Mouse (Mus musculus): ENCODE measurements around the gene Chsy1. TPM values are rescaled to one million over a fixed set of nuclear protein-coding genes. Genes with fewer than 3 reads are reported as not detected.
A peak's percentile ranks its signal among the peaks of the same experiment; 100 is the strongest.

The Chsy1 gene
- polyA plus RNA-seq, 2 experiments, result 7.9 to 9.0 TPM

DNA sequence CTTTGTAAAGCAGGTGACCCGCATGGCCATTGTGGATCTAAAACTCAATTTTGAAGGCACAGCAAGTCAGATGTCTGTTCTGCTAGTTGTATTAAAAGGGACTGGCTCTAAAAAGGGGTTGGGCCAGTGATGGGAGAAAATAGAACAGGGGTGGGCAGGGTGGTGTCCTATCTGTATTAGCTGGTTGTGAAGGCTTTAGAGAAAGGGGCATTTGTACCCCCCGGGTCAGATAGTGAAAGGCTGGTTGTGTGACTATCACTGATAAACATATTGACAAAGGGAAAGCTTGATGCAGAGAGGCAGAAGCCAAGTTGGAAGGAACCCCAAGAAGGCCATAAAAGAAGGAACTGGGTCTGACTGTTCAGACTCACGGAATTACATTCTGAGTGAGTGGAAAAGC, 4.2 kb downstream of the Chsy1 start:
- Histone ChIP-seq H3K9ac (replicated peaks) (peak overlapping the region; percentile 55), H3K9me3 (ENCODE audit: control insufficient read depth, low read length) (no peaks in the 10 kb centered on the region)

DNA sequence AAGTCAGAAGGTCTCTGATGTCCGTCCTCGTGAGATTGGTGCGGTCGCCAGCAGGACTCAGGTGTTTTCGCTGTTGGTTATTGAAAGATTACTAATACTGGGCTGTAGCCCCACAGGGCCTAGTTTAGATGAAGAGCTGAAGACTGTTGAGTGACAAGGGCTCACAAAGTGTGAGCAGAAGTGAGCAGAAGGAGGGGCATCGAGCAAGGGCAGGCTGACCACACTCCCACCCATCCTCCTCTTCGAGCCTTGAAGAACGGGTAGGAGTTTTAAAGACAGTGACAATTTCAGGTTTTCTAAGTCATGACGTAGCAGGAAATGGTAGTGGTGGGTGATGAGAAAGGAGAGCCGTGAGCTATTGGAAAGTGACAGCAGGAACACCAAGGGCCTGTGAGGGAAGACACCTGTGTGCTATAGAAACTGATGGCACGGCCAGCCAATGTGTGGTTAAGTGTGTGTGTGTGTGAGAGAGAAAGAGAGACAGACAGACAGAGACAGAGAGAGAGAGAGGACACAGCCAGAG, 6.6 kb downstream of the Chsy1 start:
- TF ChIP-seq EP300 (IDR thresholded peaks at IDR 0.05; ENCODE audit: low read depth) (no peak), CTCF (IDR thresholded peaks at IDR 0.05; ENCODE audit: low read depth) (no peak)
- peak overlapping the region in 1 of 2 experiments; percentile 26; a peak in 2 of 4 replicates for H3K4me3 ChIP-seq (ENCODE audit: insufficient read depth in 1 of 2, low read depth in 2 of 2, low read length in 2 of 2)
- ATAC-seq (ENCODE audit: insufficient read depth) (no peak), DNase-seq (ENCODE audit: low read depth in 3 of 3, low spot score in 3 of 3) (no peak)
- 0 out of 2 replicates have a peak, but pooled peaks cover 2% of the 10 kb centered on the region for H3K36me3 ChIP-seq (replicated peaks; ENCODE audit: control insufficient read depth, insufficient read depth, low read depth)
- WGBS (ENCODE audit: insufficient replicate concordance), result 38% methylated on average over 11 of the region's 11 CpGs
- H3K27me3 ChIP-seq (ENCODE audit: control insufficient read depth, insufficient read depth, low read length), result no peaks in the 10 kb centered on the region
- no peaks in the 10 kb centered on the region for H3K9me3 ChIP-seq (ENCODE audit: control insufficient read depth, low read length)
- H3K4me2 ChIP-seq (ENCODE audit: low read depth), result peak overlapping the region; percentile 75
- peak overlapping the region; percentile 48 for H3K9ac ChIP-seq (replicated peaks)
- H3K27ac ChIP-seq, result peak overlapping the region; percentile 42; the same call in 1 of the 2 replicates
- peaks cover 60 to 65% of the 10 kb centered on the region in 2 experiments for H3K4me1 ChIP-seq (replicated peaks; ENCODE audit: control insufficient read depth in 2 of 2, insufficient read depth in 2 of 2, low read length in 1 of 2)

More for the DNA sequence above, 4.2 kb downstream of the Chsy1 start:
- peak; percentile 69 for ATAC-seq (ENCODE audit: insufficient read depth)
- Histone ChIP-seq H3K36me3 (replicated peaks; ENCODE audit: control insufficient read depth, insufficient read depth, low read depth) (0 out of 2 replicates have a peak, but pooled peaks cover 2% of the 10 kb centered on the region), H3K27ac (peak overlapping the region; percentile 78), H3K4me3 (ENCODE audit: insufficient read depth in 1 of 2, low read depth in 2 of 2, low read length in 2 of 2) (peak overlapping the region; percentile 35 to 40), H3K4me1 (replicated peaks; ENCODE audit: control insufficient read depth in 2 of 2, insufficient read depth in 2 of 2, low read length in 1 of 2) (peaks cover 55 to 57% of the 10 kb centered on the region in 2 experiments), H3K4me2 (ENCODE audit: low read depth) (peak overlapping the region; percentile 75), H3K27me3 (ENCODE audit: control insufficient read depth, insufficient read depth, low read length) (no peaks in the 10 kb centered on the region)
- no peak for TF ChIP-seq CTCF (IDR thresholded peaks at IDR 0.05; ENCODE audit: low read depth)
- peak; percentile 87 for TF ChIP-seq EP300 (IDR thresholded peaks at IDR 0.05; ENCODE audit: low read depth)
- peak; percentile 69 to 72 (median 70) for DNase-seq (ENCODE audit: low read depth in 3 of 3, low spot score in 3 of 3)
- 17% methylated on average over 3 of the region's 3 CpGs for WGBS (ENCODE audit: insufficient replicate concordance)

DNA sequence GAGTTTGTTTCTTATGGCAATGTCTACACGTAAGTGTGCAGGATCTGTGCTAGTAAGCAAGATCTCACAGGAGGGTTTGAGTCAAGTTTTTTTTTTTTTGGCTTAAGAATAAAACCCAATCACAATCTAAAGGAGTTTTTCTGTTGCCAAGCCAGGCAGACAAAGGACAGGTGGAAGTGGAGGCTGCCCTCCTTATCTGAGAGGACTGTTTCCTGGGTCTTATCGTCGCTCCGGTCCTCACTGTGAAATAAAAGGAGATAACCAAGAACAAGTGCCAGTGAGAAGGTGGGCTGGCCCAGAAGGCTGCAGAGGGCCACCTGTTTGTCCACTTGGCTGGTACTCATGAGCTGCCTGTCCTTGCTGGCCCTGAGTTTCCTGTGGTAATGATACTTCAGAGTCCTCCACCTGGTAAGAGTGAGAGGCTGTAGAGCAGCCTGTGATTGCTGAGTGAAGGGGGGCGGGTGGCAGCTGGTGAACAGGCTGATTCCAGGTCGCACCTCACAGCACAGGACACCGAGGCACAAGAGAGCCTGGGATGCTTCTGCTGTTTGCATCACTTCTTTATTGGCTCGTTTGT, 7.7 kb downstream of the Chsy1 start:
- H3K27me3 ChIP-seq (ENCODE audit: control insufficient read depth, insufficient read depth, low read length), result no peaks in the 10 kb centered on the region
- ATAC-seq (ENCODE audit: insufficient read depth) (no peak), DNase-seq (ENCODE audit: low read depth in 3 of 3, low spot score in 3 of 3) (no peak)
- TF ChIP-seq CTCF (IDR thresholded peaks at IDR 0.05; ENCODE audit: low read depth) (no peak), EP300 (IDR thresholded peaks at IDR 0.05; ENCODE audit: low read depth) (no peak)
- H3K4me1 ChIP-seq (replicated peaks; ENCODE audit: control insufficient read depth in 2 of 2, insufficient read depth in 2 of 2, low read length in 1 of 2), result peaks cover 61 to 65% of the 10 kb centered on the region in 2 experiments
- 0 out of 2 replicates have a peak, but pooled peaks cover 2% of the 10 kb centered on the region for H3K36me3 ChIP-seq (replicated peaks; ENCODE audit: control insufficient read depth, insufficient read depth, low read depth)
- H3K4me3 ChIP-seq (ENCODE audit: insufficient read depth in 1 of 2, low read depth in 2 of 2, low read length in 2 of 2), result no peak overlapping the region
- WGBS (ENCODE audit: insufficient replicate concordance), result 37% methylated on average over 8 of the region's 8 CpGs
- no peak overlapping the region for H3K9ac ChIP-seq (replicated peaks)
- no peak overlapping the region for H3K27ac ChIP-seq
- H3K4me2 ChIP-seq (ENCODE audit: low read depth), result peak overlapping the region; percentile 75
- no peaks in the 10 kb centered on the region for H3K9me3 ChIP-seq (ENCODE audit: control insufficient read depth, low read length)

DNA sequence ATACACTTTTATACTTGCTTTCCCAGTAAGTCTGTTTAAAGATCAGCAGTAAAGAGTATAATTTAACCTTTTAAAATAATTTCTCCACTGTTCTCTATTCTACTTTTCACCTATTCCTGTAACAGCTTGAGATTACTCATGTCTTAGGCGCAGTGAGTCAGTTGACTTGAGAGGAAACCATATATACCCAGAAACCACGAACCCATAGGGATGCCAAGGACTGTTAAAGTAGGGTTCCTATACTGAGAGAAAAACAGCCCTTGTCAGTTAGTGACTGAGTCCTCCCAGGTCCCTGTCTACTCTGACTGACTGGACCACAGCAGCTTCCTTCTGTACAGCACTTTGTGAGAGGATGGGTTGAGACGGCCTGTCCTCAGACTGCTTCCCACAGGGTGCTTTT, 8.7 kb downstream of the Chsy1 start:
- no peak for DNase-seq (ENCODE audit: low read depth in 3 of 3, low spot score in 3 of 3)
- Histone ChIP-seq H3K4me2 (ENCODE audit: low read depth) (no peak overlapping the region), H3K27me3 (ENCODE audit: control insufficient read depth, insufficient read depth, low read length) (no peaks in the 10 kb centered on the region), H3K9ac (replicated peaks) (0 out of 2 replicates have a peak overlapping the region, but pooled peaks have one; percentile 21), H3K4me3 (ENCODE audit: insufficient read depth in 1 of 2, low read depth in 2 of 2, low read length in 2 of 2) (no peak overlapping the region), H3K36me3 (replicated peaks; ENCODE audit: control insufficient read depth, insufficient read depth, low read depth) (0 out of 2 replicates have a peak, but pooled peaks cover 2% of the 10 kb centered on the region), H3K9me3 (ENCODE audit: control insufficient read depth, low read length) (no peaks in the 10 kb centered on the region), H3K27ac (no peak overlapping the region; the same call in 1 of the 2 replicates), H3K4me1 (replicated peaks; ENCODE audit: control insufficient read depth in 2 of 2, insufficient read depth in 2 of 2, low read length in 1 of 2) (peaks cover 55 to 56% of the 10 kb centered on the region in 2 experiments)
- 39% methylated on average over 3 of the region's 3 CpGs for WGBS (ENCODE audit: insufficient replicate concordance)
- ATAC-seq (ENCODE audit: insufficient read depth), result no peak
- no peak for TF ChIP-seq EP300 (IDR thresholded peaks at IDR 0.05; ENCODE audit: low read depth)
- no peak for TF ChIP-seq CTCF (IDR thresholded peaks at IDR 0.05; ENCODE audit: low read depth)

DNA sequence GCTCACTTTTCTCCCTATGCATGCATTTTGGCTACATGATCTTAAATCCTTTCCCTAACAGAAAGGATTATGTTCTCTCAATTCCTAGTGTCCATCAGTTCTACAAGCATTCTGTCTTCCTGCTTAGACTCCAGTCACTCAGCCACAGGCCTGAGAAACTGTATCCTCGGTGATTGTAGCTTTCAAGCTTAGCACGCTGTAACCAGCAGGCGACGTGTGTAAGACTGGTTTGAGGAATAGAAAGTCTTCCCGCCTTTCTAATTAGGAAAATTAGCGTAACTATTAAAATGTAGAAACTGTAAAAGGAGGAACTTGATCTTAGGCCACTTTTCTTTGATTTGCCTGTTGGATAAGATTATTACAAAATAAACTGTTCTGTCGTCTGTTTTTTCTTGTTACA, 9.5 kb downstream of the Chsy1 start:
- 79% methylated on average over 7 of the region's 7 CpGs for WGBS (ENCODE audit: insufficient replicate concordance)
- Histone ChIP-seq H3K9me3 (ENCODE audit: control insufficient read depth, low read length) (no peaks in the 10 kb centered on the region), H3K27ac (no peak overlapping the region), H3K36me3 (replicated peaks; ENCODE audit: control insufficient read depth, insufficient read depth, low read depth) (0 out of 2 replicates have a peak, but pooled peaks cover 2% of the 10 kb centered on the region), H3K27me3 (ENCODE audit: control insufficient read depth, insufficient read depth, low read length) (no peaks in the 10 kb centered on the region), H3K4me1 (replicated peaks; ENCODE audit: control insufficient read depth in 2 of 2, insufficient read depth in 2 of 2, low read length in 1 of 2) (peaks cover 48% of the 10 kb centered on the region in 2 experiments), H3K9ac (replicated peaks) (no peak overlapping the region), H3K4me3 (ENCODE audit: insufficient read depth in 1 of 2, low read depth in 2 of 2, low read length in 2 of 2) (no peak overlapping the region), H3K4me2 (ENCODE audit: low read depth) (no peak overlapping the region)
- ATAC-seq (ENCODE audit: insufficient read depth) (no peak), DNase-seq (ENCODE audit: low read depth in 3 of 3, low spot score in 3 of 3) (no peak)
- TF ChIP-seq EP300 (IDR thresholded peaks at IDR 0.05; ENCODE audit: low read depth) (no peak), CTCF (IDR thresholded peaks at IDR 0.05; ENCODE audit: low read depth) (no peak)

Measured in liver, embryonic 14.5 days (tissue).